Mouse (Mus musculus) cerebellum, adult 9-11 months (tissue): ENCODE measurements around the gene Gdpd4.

Experiments
- DNase-seq: peaks from one replicate; pipeline ENCODE4 v3.0.0; 2022

Gdpd4 gene

GRCm38 (mm10) chr7:98086346-98086745, 166.6 kb downstream of the Gdpd4 start:
- no peak for DNase-seq

- no peak for DNase-seq
These were observed 176.1 kb downstream of the Gdpd4 start for GRCm38 (mm10) chr7:98095852-98096251.

- no peak for DNase-seq
These were observed 177.8 kb downstream of the Gdpd4 start for GRCm38 (mm10) chr7:98097557-98097956.
